Comparison of ENCODE assay signal across 19 mouse cellular contexts in genomic region chr1:61316736-61317135, GRCm38 (mm10).
DNase-seq lines count a peak whose midpoint lies in the region; TF ChIP-seq lines count a peak whose summit lies in the region.
"Had no signal": no experiment of that assay in that cellular context is flagged by ENCODE, and none has a peak within 500 bp of the region (broad histone marks: within the 10 kb centered on the region; RNA-seq: fewer than 3 reads in every experiment).

No protein-coding gene starts in this region.

- no peak overlapping the region for H3K4me3 ChIP-seq in liver, adult 2 months (ENCODE audit: insufficient read depth, low read depth, low read length)
- H3K4me3 ChIP-seq: embryonic facial prominence, embryonic 10.5 days; forebrain, embryonic 13.5 days; heart, embryonic 12.5 days; hindbrain, embryonic 12.5 days had no signal

- TF ChIP-seq POLR2A in liver, adult 2 months (IDR thresholded peaks at IDR 0.05; ENCODE audit: extremely low read depth, insufficient read depth, low read length): no peak

- no peak overlapping the region for H3K9ac ChIP-seq in liver, adult 2 months (ENCODE audit: low read depth, low read length)
- H3K9ac ChIP-seq: forebrain, embryonic 13.5 days; forebrain, postnatal 0 days; heart, embryonic 12.5 days; hindbrain, embryonic 12.5 days had no signal

- WGBS in liver, adult 2 months: 78% methylated on average over 2 of the region's 2 CpGs

- no peaks in the 10 kb centered on the region for H3K4me1 ChIP-seq in liver, adult 2 months (ENCODE audit: control insufficient read depth, insufficient read depth, low read length)
- H3K4me1 ChIP-seq: forebrain, embryonic 13.5 days; hindbrain, embryonic 12.5 days had no signal

- no peaks in the 10 kb centered on the region for H3K36me3 ChIP-seq in liver, adult 2 months (ENCODE audit: control insufficient read depth, insufficient read depth, low read length)
- H3K36me3 ChIP-seq: embryonic facial prominence, embryonic 10.5 days; G1E; heart, embryonic 12.5 days; hindbrain, embryonic 12.5 days had no signal

- no peak overlapping the region for H3K27ac ChIP-seq in liver, adult 2 months (replicated peaks; ENCODE audit: insufficient read depth, low read depth, low read length)
- H3K27ac ChIP-seq: embryonic facial prominence, embryonic 10.5 days; forebrain, embryonic 13.5 days; hindbrain, embryonic 12.5 days had no signal

- TF ChIP-seq CTCF in liver, adult 2 months (IDR thresholded peaks at IDR 0.05; ENCODE audit: low read depth, low read length): no peak

- H3K79me2 ChIP-seq in liver, adult 2 months (ENCODE audit: control insufficient read depth, insufficient read depth, low read length): no peaks in the 10 kb centered on the region

- peak; percentile 20 for DNase-seq in adrenal gland, adult 2 months
- DNase-seq in adrenal gland, adult (ENCODE audit: inconsistent age in 2 of 2, low spot score in 1 of 2): no peak
- peak; percentile 42 to 62 for DNase-seq in heart, adult 9 months (ENCODE audit: low spot score in 2 of 2)
- DNase-seq in heart, postnatal 4 days: no peak
- peak; percentile 13 to 17 for DNase-seq in kidney, adult 8-10 months
- DNase-seq in kidney, postnatal 10 days: no peak
- DNase-seq in liver, adult 2 months (ENCODE audit: extremely low read depth, low read depth, low spot score): peak; percentile 2
- no peak for DNase-seq in liver
- DNase-seq: adrenal gland, postnatal 25 days; B cell, adult 2 months; cerebellum, adult 2 months; cerebellum, postnatal 10 days; forebrain, postnatal 0 days; gastrocnemius, postnatal 14 days had no signal

- no peaks in the 10 kb centered on the region; the same call in 1 of the 2 replicates for H3K27me3 ChIP-seq in liver, adult 2 months (ENCODE audit: control insufficient read depth, insufficient read depth, low read length)
- H3K27me3 ChIP-seq: heart, embryonic 12.5 days; hindbrain, embryonic 12.5 days had no signal

Comparison
In these comparisons a context has a peak if more than half of its experiments do, and no peak if none do; other contexts are left out.
1. DNase-seq: peak in adrenal gland, adult 2 months (single experiment), heart, adult 9 months (2 of 2), kidney, adult 8-10 months (2 of 2) and liver, adult 2 months (single experiment); none in adrenal gland, adult (0 of 2), heart, postnatal 4 days (single experiment), kidney, postnatal 10 days (single experiment) and liver (single experiment).